Mouse (Mus musculus) left cerebral cortex, postnatal 10 days (tissue): ENCODE measurements at regions not wholly inside any gene's neighbourhood (a gene's known extent, or its start where the extent isn't known, plus 50 kb on each side); places are given as distances from the start of the nearest gene placed in this dataset.
A peak's percentile ranks its signal among the peaks of the same experiment; 100 is the strongest.

Experiments
- DNase-seq, 2 experiments: peaks; one replicate each; pipeline ENCODE4 v3.0.0; 2021 to 2022; ENCODE audit warnings: low spot score in 2 of 2, mixed read lengths in 1 of 2; ENCODE audit errors: extremely low spot score in 1 of 2
- intact Hi-C: fragments of 180-260 bp; cut with DNase I; formaldehyde crosslinking; loops from one replicate; pipeline ENCODE4 v1.15.1; 2025

DNA sequence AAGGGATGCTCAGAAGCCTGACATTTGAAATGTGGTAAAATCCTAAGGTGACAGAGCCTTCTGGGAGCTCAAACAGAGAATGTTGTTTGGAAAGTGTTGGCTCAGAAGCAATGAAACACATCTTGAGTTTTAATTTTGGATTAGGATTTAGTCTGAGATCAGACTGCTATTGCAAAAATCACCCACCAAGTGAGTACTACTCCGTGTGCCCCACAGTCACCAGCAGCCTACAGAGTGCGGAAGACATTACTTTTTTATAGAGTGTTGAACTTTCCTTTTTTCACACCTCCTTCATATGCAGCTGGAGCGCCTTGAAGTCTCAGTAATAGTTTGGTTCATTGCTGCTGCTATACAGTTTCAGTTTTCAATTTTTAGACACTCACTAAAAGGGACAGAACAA is 805.1 kb upstream of the Pcdh17 start:
- intact Hi-C loops = no loop called here
- DNase-seq = peak in 1 of 2 experiments; percentile 9

DNA sequence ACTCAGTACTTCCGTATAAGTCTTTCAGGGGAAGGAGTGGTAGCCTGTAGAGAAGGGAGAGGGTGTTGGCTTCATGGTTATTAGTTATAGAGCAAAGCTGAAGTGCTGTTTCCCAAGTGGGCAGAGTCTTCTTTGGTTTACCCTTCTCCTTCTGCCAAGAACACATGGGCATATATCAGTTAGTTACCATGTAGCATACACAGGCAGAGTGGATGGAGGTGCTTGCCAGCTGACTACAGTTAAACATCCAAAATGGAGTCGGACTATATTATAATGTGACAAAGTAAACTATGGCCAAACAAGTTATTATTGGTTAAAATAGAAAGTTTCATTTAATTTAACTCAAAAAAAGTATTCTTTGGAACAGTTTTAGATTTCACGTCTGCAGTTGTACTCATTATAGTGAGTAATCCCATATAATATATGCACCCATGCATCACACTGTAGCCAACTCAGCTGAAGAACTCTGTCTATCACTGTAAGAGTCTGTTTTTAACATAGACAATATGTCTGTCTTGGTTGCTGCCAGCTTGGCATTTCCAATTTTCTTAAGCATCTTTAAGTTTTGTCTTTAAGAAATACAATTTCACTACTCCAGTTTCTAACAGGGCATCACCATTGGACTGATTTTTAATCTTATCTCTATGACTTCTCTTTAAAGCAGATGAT is 803.4 kb upstream of the Pcdh17 start:
- DNase-seq = peak in 1 of 2 experiments; percentile 3
- intact Hi-C loops = no loop called here

DNA sequence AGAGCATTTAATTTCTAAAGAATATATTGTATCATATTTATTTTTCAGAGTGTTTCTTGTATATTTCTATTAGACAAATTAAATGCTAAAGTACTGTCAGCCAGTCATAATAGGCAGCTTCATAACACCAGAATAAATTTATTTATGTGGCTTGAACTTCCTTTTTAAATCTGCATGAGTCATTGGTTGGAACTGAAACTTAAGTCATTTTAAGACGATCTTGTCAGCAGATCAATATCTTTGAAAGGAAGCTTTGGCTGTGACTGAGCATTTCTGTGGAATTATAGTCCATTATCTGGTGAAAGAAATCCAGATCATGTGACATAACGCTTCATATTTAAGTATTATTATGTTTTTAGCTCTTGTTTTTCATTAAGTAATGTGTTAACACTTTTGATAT is 794.7 kb upstream of the Pcdh17 start:
- intact Hi-C loops = no loop called here

DNA sequence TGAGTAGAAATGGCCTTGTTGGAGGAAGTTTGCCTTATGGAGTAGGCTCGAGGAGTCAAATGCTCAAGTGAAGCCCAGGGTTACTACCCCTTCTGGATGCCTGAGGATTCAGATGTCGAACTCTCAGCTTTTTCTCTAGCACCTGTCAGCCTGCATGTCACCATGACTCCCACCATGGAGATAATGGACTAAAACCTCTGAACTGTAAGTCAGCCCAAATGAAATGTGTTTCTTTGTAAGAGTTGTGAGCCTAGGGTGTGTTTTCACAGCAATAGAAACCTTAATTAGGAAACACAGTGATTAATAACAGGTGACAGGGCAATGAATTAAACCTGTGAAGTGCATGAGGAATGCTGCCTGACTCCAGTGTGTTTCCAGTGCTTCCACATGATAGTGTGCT is 779.3 kb upstream of the Pcdh17 start:
- intact Hi-C loops = no loop called here
- no peak for DNase-seq

More for the DNA sequence above, 794.7 kb upstream of the Pcdh17 start:
- no peak for DNase-seq
